Mouse (Mus musculus): ENCODE results near the gene Chrm4. TPM values are rescaled to one million over a fixed set of nuclear protein-coding genes. Genes with fewer than 3 reads are reported as not detected.

The Chrm4 gene
- polyA plus RNA-seq, 1 experiment from 2014 or later = not detected

DNA sequence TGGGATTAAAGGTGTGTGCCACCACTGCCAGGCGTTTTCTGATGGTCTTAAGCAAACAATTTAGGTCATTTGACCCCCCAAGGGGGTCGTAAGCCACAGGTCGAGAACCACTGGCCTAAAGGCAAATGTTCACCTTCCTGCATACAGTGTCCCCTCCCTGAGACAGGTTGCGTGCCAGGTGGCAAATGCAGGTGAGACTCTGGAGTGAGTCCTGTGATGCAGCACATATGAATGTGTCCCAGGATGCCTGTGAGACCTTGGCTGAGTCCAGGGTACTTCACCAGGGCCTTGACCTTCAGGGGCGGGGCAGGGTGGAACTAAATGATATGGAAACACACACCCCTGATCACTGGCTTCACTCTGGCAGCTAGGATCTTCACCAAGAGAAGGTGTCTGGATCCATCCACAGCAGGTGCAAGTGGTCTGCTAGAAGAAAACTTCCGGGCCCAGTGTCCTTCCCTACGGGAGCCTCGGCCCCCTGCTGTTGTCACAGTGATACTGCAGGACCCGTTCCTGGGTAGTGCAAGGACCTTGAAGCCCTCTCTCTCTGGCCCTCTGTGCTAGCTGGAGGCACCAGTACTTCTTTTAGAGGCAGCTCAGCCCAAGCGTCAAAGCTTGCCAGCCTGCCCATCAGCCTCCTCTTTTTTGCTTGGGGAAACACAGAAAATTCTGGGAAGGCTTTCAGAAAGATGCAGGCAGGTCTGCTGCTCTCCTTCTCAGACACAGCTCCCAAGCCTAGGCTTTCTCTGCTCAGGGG is 31.8 kb downstream of the Chrm4 start:
- Histone ChIP-seq H3K36me3 (ENCODE audit: insufficient read depth, low read length) (no peaks in the 10 kb centered on the region), H3K27ac (no peak overlapping the region), H3K4me3 (replicated peaks; ENCODE audit: low read depth, low read length) (no peak overlapping the region), H3K9ac (ENCODE audit: low read depth, low read length) (no peak overlapping the region), H3K27me3 (ENCODE audit: insufficient read depth, low read length) (no peaks in the 10 kb centered on the region), H3K4me1 (replicated peaks; ENCODE audit: insufficient read depth, low read length) (peaks cover 24% of the 10 kb centered on the region), H3K9me3 (replicated peaks; ENCODE audit: low read length) (no peaks in the 10 kb centered on the region), H3K4me2 (ENCODE audit: low read length) (no peak overlapping the region)
- ATAC-seq (replicated peaks; ENCODE audit: low FRiP score, low read depth) (no peak), DNase-seq (ENCODE audit: low spot score) (peak; percentile 84)
- 42% methylated on average over 10 of the region's 10 CpGs for WGBS
- peak; percentile 76 for TF ChIP-seq CTCF (IDR thresholded peaks at IDR 0.05; ENCODE audit: low read depth)

GRCm38 (mm10) chr2:91959544-91960410 is 32.7 kb downstream of the Chrm4 start:
- no peak overlapping the region for H3K4me2 ChIP-seq (ENCODE audit: low read length)
- 74% methylated on average over 11 of the region's 11 CpGs for WGBS

GRCm38 (mm10) chr2:91960459-91960858 is 33.4 kb downstream of the Chrm4 start:
- H3K9me3 ChIP-seq (replicated peaks; ENCODE audit: low read length) = no peaks in the 10 kb centered on the region
- H3K27me3 ChIP-seq (ENCODE audit: insufficient read depth, low read length) = no peaks in the 10 kb centered on the region
- no peaks in the 10 kb centered on the region for H3K36me3 ChIP-seq (ENCODE audit: insufficient read depth, low read length)
- H3K4me1 ChIP-seq (replicated peaks; ENCODE audit: insufficient read depth, low read length) = peaks cover 16% of the 10 kb centered on the region
- H3K9ac ChIP-seq (ENCODE audit: low read depth, low read length) = no peak overlapping the region
- TF ChIP-seq CTCF (IDR thresholded peaks at IDR 0.05; ENCODE audit: low read depth) = no peak
- DNase-seq (ENCODE audit: low spot score) (no peak), ATAC-seq (replicated peaks; ENCODE audit: low FRiP score, low read depth) (no peak)
- WGBS = 91% methylated on average over 5 of the region's 5 CpGs
- no peak overlapping the region for H3K27ac ChIP-seq
- no peak overlapping the region for H3K4me3 ChIP-seq (replicated peaks; ENCODE audit: low read depth, low read length)
- H3K4me2 ChIP-seq (ENCODE audit: low read length) = no peak overlapping the region

More at GRCm38 (mm10) chr2:91959544-91960410, 32.7 kb downstream of the Chrm4 start:
- H3K4me1 ChIP-seq (replicated peaks; ENCODE audit: insufficient read depth, low read length) = peaks cover 21% of the 10 kb centered on the region
- no peak overlapping the region for H3K9ac ChIP-seq (ENCODE audit: low read depth, low read length)
- H3K4me3 ChIP-seq (replicated peaks; ENCODE audit: low read depth, low read length) = no peak overlapping the region
- H3K27me3 ChIP-seq (ENCODE audit: insufficient read depth, low read length) = no peaks in the 10 kb centered on the region
- H3K9me3 ChIP-seq (replicated peaks; ENCODE audit: low read length) = no peaks in the 10 kb centered on the region
- no peak overlapping the region for H3K27ac ChIP-seq
- ATAC-seq (replicated peaks; ENCODE audit: low FRiP score, low read depth) (no peak), DNase-seq (ENCODE audit: low spot score) (no peak)
- no peak for TF ChIP-seq CTCF (IDR thresholded peaks at IDR 0.05; ENCODE audit: low read depth)
- H3K36me3 ChIP-seq (ENCODE audit: insufficient read depth, low read length) = no peaks in the 10 kb centered on the region

DNA sequence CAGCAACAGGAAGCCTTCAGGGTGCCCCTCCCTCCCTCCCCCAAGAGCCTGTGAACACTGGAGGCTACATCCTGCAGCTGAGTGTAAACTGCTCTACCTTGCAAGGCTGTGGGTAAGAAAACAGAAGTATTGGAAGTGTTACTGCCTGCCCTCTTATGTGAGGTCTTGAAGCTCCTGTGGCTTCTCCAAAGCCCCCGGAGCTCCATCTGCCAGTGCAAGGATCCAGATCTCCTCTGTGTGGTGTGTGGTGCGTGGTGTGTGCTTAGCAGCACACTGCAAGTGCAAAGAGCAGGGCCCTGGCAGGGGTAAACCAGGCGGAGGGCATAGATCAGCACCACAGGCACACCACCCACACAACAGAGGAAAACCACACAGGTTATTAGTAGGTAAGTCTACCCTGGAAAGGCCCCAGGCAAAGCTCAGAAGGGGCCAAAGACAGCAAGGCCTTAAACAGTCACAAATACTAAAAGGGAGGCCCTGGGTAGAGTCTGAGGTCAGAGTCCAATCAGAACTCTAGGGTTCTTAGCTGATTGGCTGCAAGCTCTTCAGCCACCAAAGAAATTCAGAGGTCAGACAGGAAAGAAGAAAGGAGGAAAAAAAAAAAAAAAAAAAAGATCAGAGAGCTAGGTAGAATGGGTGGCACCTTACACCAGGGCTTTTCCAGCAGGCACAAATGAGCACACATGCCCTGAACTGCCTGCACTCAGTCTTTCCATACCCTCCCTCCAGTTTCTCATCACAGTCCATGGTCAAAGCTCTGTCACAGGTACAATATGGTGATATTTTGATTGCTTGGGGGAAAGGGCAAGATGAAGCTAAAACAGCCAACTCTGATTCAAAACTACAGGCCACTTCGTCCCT is 35.1 kb downstream of the Chrm4 start:
- Histone ChIP-seq H3K27ac (peak overlapping the region; percentile 78), H3K9ac (ENCODE audit: low read depth, low read length) (peak overlapping the region; percentile 92), H3K4me1 (replicated peaks; ENCODE audit: insufficient read depth, low read length) (peaks cover 16% of the 10 kb centered on the region), H3K4me2 (ENCODE audit: low read length) (peak overlapping the region; percentile 92), H3K4me3 (replicated peaks; ENCODE audit: low read depth, low read length) (peak overlapping the region; percentile 86), H3K36me3 (ENCODE audit: insufficient read depth, low read length) (no peaks in the 10 kb centered on the region), H3K9me3 (replicated peaks; ENCODE audit: low read length) (no peaks in the 10 kb centered on the region), H3K27me3 (ENCODE audit: insufficient read depth, low read length) (no peaks in the 10 kb centered on the region)
- no peak for TF ChIP-seq CTCF (IDR thresholded peaks at IDR 0.05; ENCODE audit: low read depth)
- ATAC-seq (replicated peaks; ENCODE audit: low FRiP score, low read depth) (peak; percentile 4; the same call in 1 of the 2 replicates), DNase-seq (ENCODE audit: low spot score) (no peak)
- WGBS = 46% methylated on average over 4 of the region's 4 CpGs

- Histone ChIP-seq H3K4me1 (replicated peaks; ENCODE audit: insufficient read depth, low read length) (peaks cover 16% of the 10 kb centered on the region), H3K4me2 (ENCODE audit: low read length) (peak overlapping the region; percentile 92), H3K4me3 (replicated peaks; ENCODE audit: low read depth, low read length) (peak overlapping the region; percentile 86), H3K27ac (peak overlapping the region; percentile 78), H3K27me3 (ENCODE audit: insufficient read depth, low read length) (no peaks in the 10 kb centered on the region), H3K9me3 (replicated peaks; ENCODE audit: low read length) (no peaks in the 10 kb centered on the region), H3K9ac (ENCODE audit: low read depth, low read length) (peak overlapping the region; percentile 92), H3K36me3 (ENCODE audit: insufficient read depth, low read length) (no peaks in the 10 kb centered on the region)
- ATAC-seq (replicated peaks; ENCODE audit: low FRiP score, low read depth) = peak; percentile 23; the same call in 1 of the 2 replicates
- under 1% methylated on average over 30 of the region's 39 CpGs for WGBS
- no peak for DNase-seq (ENCODE audit: low spot score)
- TF ChIP-seq CTCF (IDR thresholded peaks at IDR 0.05; ENCODE audit: low read depth) = no peak
Measured at GRCm38 (mm10) chr2:91962864-91963401, 35.9 kb downstream of the Chrm4 start.

All from kidney, postnatal 0 days (tissue).